Mouse (Mus musculus) cerebellum, postnatal 10 days (tissue): Measurements from ENCODE around the gene Gm10147.
"Not testable (repeated sequence)": the region's sequence is repeated elsewhere in the genome, so short reads cannot be mapped to it uniquely, and the experiment has no call there.

Experiments used
- DNase-seq, 2 experiments: peaks; one replicate each; pipeline ENCODE4 v3.0.0; 2021; ENCODE audit warnings: mixed read lengths in 2 of 2

Gene Gm10147

GRCm38 (mm10) chrX:28607742-28608141 lies at the start of gene Gm10147:
Gene Gm10147, minus strand, starts transcription at chrX:28607842.
- DNase-seq, result not testable (repeated sequence)
